Mouse (Mus musculus) cerebellum, adult 9-11 months (tissue): ENCODE results near the gene Scimp.

Experiments used
- DNase-seq: peaks from one replicate; pipeline ENCODE4 v3.0.0; 2022

Scimp gene

DNA sequence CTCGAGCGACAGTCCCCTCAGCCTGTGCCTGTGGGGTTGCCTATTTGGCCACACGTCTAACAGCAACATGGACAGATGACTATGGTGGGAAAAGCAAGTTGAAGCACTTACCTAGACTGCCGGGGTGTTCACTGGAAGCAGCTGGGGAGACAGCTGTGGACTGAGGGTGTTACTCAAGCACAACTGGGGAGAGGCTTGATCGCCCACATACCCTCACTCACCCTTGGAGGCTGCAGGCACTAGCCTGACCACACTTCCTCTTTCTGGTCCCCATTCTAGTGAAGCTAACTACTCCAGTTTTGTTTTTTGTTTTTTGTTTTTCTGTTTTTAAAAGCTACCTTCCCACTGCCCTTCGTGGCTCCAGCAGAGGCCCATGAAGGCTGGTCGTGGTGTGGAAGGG lies at the start of gene Scimp:
Scimp (minus strand) TSS at position 222 of the 400 bp plus-strand sequence.
- no peak for DNase-seq

DNA sequence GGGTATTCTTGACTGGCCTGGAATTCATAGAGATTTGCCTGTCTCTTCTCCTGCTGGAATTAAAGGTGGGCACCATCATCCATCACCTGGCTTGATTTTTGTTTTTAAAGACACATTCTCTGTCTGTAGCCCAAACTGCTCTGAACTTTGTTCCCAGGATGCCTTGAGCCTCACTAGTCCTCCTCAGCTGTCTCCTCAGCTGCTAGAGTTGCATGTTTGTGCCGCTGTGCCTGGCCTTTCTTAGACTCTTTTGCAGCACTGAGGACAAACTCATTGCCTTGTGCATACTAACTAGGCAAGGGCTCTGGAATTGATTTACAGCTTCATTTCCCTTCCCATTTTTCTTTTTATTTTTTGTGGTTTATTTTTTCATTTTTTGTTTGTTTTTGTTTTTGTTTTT lies 48.0 kb upstream of the Scimp start:
- no peak for DNase-seq

DNA sequence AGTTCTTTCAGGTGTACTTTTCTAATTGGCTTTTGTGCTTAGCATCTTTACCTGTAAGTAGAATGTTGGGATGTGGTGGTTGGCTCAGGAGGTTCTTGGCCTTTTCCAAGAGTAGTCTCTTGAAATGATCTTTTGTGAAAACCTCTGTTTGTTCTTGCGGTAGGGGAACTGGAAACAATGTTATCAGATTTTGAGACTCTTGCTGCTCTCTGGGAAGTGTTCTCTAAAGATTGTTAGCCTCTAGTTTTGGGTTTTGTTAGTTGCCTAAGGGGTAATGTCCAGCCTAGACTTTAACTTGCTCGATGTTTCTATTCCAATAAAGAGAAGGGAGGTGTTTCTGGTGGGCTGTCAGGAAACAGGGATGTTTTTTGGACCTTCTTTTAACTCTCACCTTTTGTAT lies 33.6 kb upstream of the Scimp start:
- no peak for DNase-seq

DNA sequence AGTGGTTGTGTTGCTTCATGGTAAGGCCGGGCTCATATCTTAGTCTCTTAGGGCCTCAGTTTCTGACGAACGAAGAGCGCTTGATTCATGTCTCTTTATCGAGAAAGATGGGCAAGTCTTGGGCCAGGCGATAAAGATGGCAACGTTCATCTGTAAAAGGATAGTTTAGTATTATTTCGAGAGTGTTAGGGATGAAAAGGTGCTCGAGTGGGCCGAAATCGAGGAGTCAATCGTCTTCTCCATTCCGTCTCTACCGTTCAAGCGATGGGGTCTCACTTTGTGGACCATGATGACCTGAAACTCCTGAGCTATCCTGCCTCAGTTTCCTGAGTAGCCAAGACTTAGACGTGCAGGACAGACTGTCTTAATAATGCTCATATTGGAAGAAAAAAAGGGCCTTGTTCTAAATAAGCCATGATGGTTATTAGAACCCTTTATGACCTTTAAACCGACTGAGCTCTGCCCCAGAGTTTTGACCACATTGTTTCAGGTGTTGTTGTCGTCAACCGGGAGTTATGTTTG lies 33.1 kb upstream of the Scimp start:
- DNase-seq = no peak

DNA sequence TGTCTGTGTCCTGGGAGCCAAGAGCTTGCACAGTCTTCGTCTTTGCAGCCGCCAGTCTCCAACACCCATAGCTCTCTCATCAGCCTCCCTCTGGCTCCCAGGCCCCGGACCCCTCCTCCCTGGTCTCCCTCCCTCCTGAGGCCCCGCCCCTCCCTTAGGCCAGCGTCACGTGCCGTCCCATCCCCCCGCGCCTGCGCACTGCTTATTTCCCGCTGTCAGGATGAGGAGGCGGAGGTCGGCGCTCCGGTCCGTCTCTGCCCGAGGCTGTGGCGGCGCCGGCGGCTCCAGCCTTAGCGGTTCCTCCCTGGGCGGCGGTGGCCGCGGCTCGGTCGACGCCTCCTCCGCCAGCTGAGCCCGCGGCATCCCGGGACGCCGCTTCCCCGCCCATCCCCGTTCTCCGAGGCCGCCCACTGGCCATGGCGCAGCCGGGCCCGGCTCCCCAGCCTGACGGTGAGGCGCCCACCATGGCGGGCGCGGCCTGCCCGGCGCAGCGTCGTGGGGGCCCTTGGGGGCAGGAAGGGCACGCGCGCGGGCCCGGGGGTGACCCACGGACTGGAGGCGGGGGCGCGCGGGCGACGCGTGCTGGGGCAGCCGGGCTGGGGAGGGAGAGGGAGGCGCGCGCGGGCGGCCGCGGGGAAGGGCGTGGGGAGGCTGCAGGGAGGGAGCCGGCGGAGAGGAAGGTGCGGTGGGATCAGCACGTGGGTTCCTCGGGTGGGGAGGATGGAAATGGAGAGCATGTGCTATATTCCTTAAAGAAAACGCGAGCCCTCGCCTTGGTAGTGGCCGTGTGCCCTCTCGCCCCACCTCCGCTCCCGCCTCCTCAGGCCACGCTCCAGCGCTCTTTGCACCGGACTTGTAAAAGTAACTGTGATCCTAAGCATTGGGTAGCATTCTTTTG lies 32.4 kb upstream of the Scimp start, which contains the start of gene Rabep1:
Rabep1 (plus strand) TSS at position 220 of the 898 bp plus-strand sequence.
- peak; percentile 93 for DNase-seq

DNA sequence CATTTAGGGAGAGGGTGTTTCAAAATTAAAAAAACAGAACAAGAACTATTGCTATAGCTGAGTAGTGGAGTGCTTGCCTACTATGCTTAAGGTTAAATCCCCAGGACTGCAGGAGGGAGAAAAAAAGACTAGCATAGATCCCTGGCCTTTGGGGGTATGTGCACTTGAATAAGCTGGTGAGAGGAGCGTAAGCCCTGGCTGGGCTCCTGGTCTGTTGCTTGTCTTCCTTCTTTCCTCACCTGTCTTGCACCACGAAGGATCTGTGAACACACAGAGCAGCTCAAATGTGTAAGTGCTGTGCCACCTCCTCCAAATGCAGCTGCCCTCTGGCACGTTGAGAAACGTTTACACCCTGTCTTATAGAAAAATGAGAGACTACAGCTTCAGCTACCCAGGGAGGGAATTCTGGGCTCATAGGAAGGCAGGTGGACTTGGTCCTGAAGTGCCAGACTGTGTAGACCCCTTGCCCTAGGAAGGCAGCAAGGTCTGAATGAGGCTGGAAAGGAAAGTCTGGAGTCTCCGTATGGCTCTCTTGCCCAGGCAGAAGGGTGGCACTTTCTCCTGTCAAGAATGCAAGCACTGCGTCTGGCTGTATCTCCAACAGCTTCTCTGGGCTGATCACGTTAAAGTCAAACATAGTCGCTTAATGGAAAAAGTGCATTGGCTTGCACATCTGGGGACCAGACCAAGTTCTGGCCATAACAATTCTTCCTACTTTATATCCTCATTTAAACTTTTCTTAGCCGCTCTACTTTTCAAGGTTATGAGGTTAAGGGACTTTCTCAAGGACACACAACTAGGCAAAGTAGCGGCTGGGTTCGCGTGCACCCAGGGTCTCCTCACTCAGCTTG lies 31.5 kb upstream of the Scimp start:
- peak; percentile 23 for DNase-seq

DNA sequence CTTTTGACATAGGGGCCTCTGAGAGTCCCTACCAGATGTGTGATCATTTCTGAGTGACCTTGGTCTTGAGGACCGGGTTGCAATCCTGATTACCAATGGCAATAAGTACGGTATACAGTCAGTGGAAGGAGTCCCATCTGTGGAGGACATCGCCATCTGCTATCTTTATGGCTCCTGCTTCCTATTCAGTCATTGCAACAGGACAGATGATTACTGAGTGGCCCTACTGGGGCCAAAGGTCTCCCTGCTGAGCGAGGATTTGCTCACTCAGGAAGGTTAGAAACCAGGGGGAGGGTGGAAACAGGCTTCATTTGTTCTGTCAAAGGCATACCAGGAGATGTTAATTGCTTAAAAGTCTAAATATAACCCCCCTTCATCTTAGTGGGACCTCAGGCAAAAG lies 30.6 kb upstream of the Scimp start:
- no peak for DNase-seq

DNA sequence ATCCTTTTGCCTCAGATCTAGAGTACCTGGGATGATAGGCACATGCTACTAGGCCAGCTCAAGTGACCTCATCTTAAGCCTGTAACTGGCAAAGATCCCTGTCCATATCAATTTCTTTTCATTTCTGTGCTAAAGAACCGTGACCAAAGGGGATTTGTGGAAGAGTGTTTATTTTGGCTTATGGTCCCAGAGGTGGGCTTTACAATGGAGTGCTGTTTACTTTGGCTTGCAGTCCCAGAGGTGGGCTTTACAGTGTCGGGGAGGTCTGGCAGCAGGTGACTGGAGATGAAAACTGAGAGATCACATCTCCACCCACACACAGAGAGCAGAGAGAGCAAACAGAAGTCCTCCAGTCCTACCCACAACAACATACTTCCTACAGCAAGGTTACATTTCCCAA lies 26.2 kb upstream of the Scimp start:
- no peak for DNase-seq

DNA sequence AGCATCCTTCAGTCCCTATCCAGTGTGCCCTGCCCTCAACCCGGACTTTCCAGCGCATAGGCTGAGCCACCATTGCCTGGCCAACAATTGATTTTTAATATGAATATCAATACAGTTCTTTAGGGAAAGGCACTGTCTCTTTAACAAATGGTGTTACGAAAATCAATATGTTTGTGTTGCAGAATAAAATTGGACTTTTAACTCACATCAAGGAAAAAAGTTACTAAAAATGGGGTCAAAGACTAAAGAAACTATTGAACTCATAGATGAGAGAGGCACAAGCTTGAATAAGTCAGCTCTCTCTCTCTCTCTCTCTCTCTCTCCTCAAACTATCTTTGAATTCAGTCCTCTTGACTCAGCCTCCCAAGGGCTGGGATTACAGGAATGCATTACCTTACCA lies 24.6 kb upstream of the Scimp start:
- DNase-seq = no peak

DNA sequence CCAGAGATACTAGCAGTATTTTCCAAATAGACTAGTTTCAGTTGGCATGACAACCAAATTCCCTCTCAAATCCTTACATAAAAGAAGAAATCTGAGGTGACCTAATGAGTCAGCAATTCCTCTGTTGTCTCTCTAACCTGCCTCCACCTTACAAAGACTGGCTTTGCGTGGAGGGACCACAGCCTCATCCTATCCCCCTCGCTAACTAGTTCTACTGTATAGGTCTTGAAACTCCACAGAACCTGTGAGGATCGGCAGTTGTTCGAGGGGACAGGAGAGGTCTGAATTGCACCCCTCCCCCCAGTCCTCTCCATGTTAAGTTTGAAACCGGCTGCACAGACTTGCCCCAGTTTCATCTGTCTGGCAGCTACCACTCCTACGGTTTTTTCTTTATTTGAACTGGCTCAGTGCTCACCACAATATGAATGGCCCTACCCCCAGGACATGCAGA lies 23.0 kb upstream of the Scimp start:
- DNase-seq = no peak

DNA sequence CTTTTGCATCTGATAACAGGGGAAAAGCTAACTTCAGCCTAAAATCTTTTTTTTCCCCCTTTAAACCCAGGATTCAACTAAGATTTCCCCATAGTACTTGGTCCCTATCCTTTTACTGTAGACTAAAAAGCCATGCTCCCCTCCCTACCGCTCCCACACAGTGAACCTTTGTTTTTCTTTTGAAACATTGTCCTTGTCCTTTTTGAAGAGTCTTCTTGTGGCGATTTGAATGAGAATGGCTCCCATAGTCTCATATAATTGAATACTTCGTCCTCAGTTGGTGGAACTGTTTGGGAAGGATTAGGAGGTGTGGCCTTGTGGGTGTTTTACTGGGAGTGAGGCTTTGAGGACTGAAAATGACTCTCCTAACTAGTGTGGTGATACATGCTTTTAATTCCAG lies 21.4 kb upstream of the Scimp start:
- no peak for DNase-seq

DNA sequence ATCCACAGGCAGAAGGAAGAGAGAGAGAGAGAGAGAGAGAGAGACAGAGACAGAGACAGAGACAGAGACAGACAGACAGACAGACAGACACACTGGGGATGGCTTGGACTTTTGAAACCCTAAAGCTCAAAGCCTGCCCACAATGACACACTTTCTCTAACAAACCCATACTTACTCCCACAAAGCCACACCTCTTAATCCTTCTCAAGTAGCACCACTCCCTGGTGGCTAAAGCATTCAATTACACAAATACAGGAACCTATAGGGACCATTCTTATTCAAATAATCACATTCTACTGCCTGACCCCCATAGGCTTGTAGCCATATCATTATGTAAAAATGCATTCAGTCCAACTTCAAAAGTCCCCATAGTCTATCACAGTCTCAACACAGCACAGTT lies 21.0 kb upstream of the Scimp start:
- DNase-seq = no peak

DNA sequence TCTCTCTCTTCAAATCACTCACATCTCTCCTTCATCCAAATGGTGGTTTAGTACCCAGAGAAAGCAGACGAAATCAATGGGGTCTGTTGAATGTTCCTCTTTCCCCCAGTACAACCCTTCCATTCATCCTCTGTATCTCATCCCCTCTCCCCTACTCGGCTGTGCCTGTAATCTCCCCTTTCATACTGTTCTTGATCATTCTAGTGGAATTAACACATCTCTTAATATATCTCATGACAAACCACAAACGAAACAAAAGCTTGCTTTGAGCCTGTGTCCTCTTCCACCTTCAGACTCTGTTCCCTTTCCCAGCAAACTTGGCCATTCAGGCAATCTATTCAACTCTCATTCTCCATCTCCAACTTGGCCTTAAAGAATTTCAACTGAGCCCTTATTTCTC lies 18.8 kb upstream of the Scimp start:
- DNase-seq = no peak

DNA sequence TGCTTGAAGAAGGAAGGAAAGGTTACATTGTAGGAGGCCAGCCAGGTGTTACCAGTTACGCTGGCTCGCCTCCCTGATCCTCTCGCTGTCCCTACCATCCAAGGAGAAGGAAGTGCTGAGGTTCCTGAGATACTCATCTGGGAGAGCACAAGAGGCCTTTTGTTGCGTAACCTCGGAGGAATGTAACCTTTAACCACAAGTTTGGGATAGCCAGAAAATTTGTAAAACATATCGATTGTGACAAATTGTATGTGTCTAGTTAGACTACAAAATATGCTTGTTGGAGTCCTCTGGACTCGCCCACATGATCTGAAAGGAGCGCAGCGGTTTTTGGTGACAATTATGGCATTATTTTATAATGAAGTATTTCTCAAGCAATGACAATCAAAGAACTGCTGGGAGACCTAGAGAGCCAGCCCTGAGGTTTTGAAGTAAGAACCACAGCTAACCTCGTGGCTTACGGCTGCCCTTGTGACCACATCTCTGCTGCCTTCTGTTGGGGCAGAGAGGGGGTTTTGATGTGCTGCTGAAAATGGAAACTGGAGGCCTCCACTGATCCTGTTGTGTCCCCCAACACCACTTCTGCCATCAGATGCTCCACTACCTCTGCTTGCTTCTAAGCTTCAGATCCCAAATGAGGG lies 16.7 kb upstream of the Scimp start:
- no peak for DNase-seq

DNA sequence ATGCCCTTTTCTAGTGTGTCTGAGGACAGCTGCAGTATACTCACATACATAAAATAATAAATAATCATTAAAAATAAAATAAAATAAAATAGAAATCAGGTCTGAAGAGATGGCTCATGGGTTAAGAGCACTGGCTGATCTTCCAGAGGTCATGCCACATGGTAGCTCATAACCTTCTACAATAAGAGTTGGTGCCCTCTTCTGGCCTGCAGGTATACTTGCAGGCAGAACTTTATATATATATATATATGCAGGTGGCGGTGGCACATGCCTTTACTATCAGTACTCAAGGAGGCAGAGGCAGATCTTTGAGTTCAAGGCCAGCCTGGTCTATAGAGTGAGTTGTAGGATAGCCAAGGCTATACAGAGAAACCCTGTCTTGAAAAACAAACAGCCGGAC lies 13.8 kb upstream of the Scimp start:
- DNase-seq = no peak

DNA sequence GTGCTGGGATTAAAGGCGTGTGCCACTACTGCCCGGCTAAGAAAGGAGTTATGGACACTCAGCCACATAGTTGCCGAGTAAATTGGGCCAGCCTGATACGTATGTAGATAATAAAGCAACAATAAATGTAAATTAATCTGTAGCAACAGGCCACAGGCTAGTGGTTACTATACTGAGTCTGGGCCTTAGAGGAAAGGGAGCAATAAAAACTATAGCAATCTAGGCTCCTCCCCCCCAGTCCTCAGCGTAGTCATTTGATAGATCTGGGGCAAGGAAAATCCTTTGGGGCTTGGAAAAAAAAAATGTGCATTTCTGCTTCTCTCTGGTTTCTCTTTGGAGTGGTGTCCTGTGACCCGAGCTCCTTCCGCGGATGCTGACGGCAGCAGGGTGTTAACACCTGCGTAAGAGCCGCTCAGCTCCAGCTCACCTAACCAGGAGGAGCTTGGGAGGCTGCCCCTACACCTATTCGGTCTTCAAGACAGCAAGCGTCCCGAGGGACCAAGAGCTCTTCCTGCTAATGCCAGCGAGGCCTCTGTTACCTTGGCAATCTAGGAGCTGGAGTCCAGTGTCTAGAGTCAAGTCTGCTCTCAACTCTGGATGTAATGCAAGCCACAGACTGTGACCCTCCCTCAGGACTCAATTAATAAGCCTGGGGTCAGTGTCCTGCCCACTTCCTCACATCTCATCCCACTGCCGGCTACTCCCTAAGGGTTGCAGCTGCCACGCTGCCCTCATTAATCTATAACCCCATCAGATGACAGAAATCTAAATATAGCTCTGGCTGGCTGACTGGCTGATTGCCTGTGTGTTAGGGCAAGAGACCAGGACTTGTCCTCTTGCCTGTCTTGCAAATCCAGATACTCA lies 9.6 kb upstream of the Scimp start:
- peak; percentile 46 for DNase-seq

DNA sequence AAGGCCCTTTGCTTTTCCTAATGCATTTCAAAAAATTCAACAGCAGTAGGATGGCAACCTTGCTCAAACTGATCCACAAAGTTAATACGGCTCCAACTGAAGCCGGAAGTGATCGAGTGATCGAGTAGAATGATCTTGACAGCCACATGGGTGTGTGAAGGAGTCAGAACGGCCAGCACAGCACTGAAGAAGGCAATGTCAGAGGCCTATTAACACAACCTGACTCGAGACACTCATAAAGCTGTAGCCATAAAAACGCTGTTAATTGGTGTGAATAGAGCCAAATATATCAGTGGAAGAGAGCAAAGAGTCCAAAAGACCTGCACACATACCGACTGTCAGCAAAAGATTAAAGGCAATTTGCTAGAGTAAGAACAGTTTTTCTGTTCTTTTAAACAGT lies 7.7 kb upstream of the Scimp start:
- no peak for DNase-seq

DNA sequence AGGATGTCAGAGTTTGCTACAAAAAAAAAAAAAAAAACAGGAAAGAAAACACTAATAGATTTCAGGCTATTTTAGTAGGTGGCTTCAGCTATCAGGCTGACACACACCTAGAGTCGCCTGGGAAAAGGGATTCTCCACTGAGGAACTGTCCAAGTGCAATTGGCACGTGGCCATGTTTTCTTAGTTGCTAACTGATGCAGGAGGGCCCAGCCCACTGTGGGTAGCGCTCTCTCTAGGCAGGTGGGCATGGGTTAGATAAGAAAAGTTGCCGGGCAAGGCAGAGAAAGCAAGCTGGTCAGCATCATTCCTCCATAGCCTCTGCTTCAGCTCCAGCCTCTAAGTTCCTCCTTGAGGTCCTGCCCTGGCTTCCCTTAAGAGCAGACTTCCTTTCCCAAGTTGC lies 4.4 kb upstream of the Scimp start:
- DNase-seq = no peak

DNA sequence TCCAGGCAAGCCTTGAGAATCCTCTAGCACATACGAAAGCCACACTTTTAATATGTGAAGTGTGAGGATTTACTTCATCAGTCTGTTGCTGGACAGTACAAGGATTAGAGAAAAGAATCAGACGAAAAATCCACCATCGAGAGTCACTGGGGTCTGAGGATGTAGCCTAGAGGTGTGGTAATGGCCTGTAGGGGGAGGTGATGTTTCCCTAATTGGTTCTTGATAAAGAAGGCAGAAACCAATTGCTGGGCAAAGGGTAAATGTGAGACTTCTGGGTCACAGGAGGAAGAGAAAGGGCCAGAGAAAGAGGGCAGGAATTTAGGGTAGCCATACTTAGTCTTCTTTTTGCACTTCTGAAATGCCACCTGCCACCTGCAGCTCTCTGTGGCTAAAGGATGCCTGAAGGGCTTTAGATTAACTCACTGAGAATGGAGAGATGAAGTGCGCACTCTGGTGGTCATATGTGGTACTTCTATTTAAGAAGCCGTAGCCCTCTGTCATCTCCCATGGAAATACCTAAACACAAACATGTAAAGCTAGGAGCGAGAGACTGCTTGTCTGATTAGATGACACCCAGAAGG lies 3.2 kb upstream of the Scimp start:
- DNase-seq = peak; percentile 34

DNA sequence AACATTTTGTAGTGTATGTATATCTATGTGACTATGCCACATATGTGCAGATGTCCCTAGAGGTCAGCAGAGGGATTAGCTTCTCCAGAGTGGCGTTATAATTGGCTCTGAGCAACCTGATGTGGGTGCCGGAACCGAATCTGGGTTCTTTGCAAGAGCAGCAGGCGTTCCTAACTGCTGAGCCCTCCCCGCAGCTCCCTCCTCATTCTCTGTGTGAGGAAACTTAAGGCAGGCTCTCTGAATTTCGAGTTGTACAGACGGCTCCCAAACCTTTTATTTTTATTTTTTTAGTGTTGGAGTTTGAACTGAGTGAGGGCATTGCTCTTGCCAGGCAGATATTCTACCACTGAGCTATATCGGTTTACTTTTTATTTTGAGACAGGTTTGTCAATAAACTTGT lies 2.7 kb upstream of the Scimp start:
- DNase-seq = no peak

DNA sequence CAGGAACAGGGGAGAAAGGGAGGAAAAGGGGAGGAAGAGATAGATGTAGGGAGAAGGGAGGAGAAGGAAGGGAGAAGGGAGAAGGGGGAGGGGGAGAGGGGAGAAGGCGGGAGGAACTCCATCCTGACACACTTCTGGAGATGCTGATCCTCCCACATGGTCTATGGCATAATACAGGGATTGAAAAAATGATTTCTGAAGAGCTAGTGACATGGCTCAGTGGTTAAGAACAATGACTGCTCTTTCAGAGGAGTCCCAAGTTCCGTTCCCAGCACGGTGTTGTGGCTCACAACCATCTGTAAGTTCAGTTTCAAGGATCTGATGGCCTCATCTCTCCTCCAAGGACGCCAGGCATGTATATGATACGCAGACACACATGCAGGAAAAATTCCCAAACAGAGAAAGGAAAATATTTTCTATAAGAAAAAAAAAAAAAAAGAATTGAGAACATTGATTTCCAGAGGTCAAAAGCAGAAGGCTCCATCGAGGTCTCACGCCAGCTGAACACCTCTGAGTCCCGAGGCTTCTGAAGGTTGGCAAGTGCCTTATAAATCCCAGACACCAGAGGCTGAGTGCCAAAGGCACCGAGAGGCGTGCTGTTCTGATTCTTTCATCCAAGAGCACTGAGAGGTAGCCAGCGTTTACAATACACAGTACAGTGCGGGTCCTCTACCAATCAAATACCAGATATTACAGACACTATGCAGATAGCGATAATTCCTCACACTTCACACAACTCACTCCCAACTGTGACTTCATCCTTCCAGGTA lies 730 bp downstream of the Scimp start:
- peak; percentile 12 for DNase-seq
